Mouse (Mus musculus) intestine, embryonic 15.5 days (tissue): ENCODE measurements around the gene Gps1. TPM values are rescaled to one million over a fixed set of nuclear protein-coding genes. Genes with fewer than 3 reads are reported as not detected.

Experiments
- ATAC-seq: fragments of 200-750 bp; cut with Nextera tagmentation; 2 replicates; pipeline ENCODE4 v1.8.0; 2017; ENCODE audit warnings: moderate TSS enrichment, moderate library complexity
- H3K27ac ChIP-seq: fragments of 300-500 bp; sonication (generic); 2 replicates; pipeline ENCODE4 v1.5.1; 2015; ENCODE audit warnings: mild to moderate bottlenecking, inconsistent platforms
- H3K27me3 ChIP-seq: fragments of 300-500 bp; sonication (generic); replicated peaks from 2 replicates; pipeline ENCODE4 v1.6.1; 2015; ENCODE audit warnings: inconsistent platforms
- H3K36me3 ChIP-seq: fragments of 300-500 bp; sonication (generic); 2 replicates; pipeline ENCODE4 v1.6.1; 2015; ENCODE audit warnings: inconsistent platforms
- H3K4me1 ChIP-seq: fragments of 300-500 bp; sonication (generic); replicated peaks from 2 replicates; pipeline ENCODE4 v1.6.1; 2015; ENCODE audit warnings: inconsistent platforms
- H3K4me2 ChIP-seq: fragments of 300-500 bp; sonication (generic); replicated peaks from 2 replicates; pipeline ENCODE4 v1.6.1; 2015; ENCODE audit warnings: mild to moderate bottlenecking, inconsistent platforms
- H3K4me3 ChIP-seq: fragments of 300-500 bp; sonication (generic); replicated peaks from 2 replicates; pipeline ENCODE4 v1.5.1; 2015; ENCODE audit warnings: inconsistent platforms
- H3K9ac ChIP-seq: fragments of 300-500 bp; sonication (generic); 2 replicates; pipeline ENCODE4 v1.6.1; 2015; ENCODE audit warnings: inconsistent platforms
- H3K9me3 ChIP-seq: fragments of 300-500 bp; sonication (generic); 2 replicates; pipeline ENCODE4 v1.6.1; 2016; ENCODE audit warnings: inconsistent platforms
- WGBS: fragments of 180-500 bp; shearing (Covaris S2); methylation state at CpG from one replicate; pipeline ENCODE4 v1.1.7; 2015; 5-methylcytosine and 5-hydroxymethylcytosine counted together
- polyA plus RNA-seq: library from polyadenylated mRNA; unstranded; fragments of >200 nt; fragmentation: Nextera tagmentation; extraction: Ambion mirVana; gene quantifications from 2 replicates; pipeline ENCODE4 v1.2.1, GENCODE M21; 2015

Gps1 gene
- polyA plus RNA-seq, 1 experiment from 2014 or later = 170 TPM

- no peaks in the 10 kb centered on the region for H3K27me3 ChIP-seq
- no peaks in the 10 kb centered on the region for H3K4me1 ChIP-seq
- H3K4me3 ChIP-seq = no peak overlapping the region
- no peak overlapping the region for H3K27ac ChIP-seq
- peaks cover 99% of the 10 kb centered on the region for H3K36me3 ChIP-seq
- no peak for ATAC-seq
- 95% methylated on average over 16 of the region's 16 CpGs for WGBS
- H3K9ac ChIP-seq = no peak overlapping the region
- H3K9me3 ChIP-seq = no peaks in the 10 kb centered on the region
- H3K4me2 ChIP-seq = no peak overlapping the region
Observed at GRCm38 (mm10) chr11:120812068-120812467, 28.0 kb downstream of the Gps1 start.

GRCm38 (mm10) chr11:120817358-120817757 lies 33.3 kb downstream of the Gps1 start:
- Histone ChIP-seq H3K4me3 (no peak overlapping the region), H3K4me1 (peaks cover 17% of the 10 kb centered on the region), H3K9ac (no peak overlapping the region), H3K27ac (no peak overlapping the region), H3K9me3 (no peaks in the 10 kb centered on the region), H3K4me2 (no peak overlapping the region), H3K36me3 (peaks cover 93% of the 10 kb centered on the region), H3K27me3 (no peaks in the 10 kb centered on the region)
- 87% methylated on average over 6 of the region's 6 CpGs for WGBS
- ATAC-seq = no peak

DNA sequence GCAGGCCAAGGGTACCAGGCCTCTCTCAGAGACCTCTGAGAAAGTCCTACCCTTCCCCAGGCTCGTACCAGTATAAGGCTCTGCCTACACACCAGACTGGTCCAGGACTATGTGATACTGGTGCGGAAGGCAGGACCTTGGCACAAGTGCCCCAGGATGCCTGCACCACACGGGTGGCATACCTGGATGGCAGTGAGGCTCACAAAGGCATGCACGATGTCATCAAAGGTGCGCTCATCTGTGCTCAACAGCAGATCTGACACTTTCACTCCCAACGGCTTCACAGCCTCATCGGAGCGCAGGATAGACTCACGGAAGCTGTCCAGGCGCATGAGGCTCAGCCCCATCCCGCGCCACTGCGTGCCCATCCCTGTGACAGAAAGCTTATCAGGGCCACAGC lies 34.2 kb downstream of the Gps1 start:
- H3K36me3 ChIP-seq = peaks cover 84% of the 10 kb centered on the region
- no peaks in the 10 kb centered on the region for H3K9me3 ChIP-seq
- peaks cover 23% of the 10 kb centered on the region for H3K4me1 ChIP-seq
- no peak overlapping the region for H3K4me2 ChIP-seq
- H3K4me3 ChIP-seq = no peak overlapping the region
- H3K27me3 ChIP-seq = no peaks in the 10 kb centered on the region
- no peak for ATAC-seq
- H3K9ac ChIP-seq = no peak overlapping the region
- H3K27ac ChIP-seq = no peak overlapping the region
- WGBS = 97% methylated on average over 13 of the region's 13 CpGs

DNA sequence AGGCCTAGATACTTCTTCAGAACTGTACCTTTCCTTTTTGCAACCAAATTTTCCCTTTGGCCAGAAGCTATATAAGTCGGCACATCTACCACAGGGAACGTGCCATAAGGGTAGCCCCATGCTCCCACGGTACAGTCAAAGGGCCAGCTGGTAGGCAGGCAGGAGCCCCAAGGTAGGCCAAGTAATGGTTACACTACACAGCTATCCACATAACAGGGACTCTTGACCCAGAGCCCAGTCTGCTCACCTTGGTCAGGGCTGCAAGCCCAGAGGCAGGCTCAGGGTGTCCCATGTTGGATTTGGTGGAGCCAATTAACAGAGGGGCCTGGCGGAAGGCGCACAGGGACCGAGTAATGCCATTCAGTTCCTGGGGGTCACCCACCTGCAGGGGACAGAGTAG lies 35.5 kb downstream of the Gps1 start:
- ATAC-seq = no peak

DNA sequence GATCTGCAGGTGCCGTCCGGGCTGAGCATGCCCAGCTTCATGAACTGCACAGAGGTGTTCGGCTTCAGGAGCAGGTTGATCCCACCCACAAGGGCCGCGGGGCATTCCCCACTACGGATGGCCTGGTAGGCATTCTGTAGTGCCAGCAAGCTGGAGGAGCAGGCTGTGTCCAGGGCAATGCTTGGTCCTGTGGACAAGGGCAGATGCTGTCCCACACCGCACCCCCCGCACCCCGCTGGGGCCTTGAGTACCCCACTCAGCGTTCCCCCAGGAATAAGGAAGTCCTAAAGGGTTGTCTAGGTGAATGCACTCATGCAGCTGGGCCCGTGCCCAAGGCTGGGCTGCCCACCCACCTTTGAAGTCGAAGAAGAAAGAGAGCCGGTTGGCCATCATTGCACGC lies 36.5 kb downstream of the Gps1 start:
- 90% methylated on average over 14 of the region's 14 CpGs for WGBS
- Histone ChIP-seq H3K36me3 (peaks cover 61% of the 10 kb centered on the region), H3K4me1 (peaks cover 30% of the 10 kb centered on the region), H3K27me3 (no peaks in the 10 kb centered on the region), H3K9me3 (no peaks in the 10 kb centered on the region), H3K27ac (no peak overlapping the region), H3K4me3 (no peak overlapping the region), H3K9ac (no peak overlapping the region), H3K4me2 (0 out of 2 replicates have a peak overlapping the region, but pooled peaks have one; percentile 83)
- no peak for ATAC-seq

More for the DNA sequence above, 35.5 kb downstream of the Gps1 start:
- Histone ChIP-seq H3K4me3 (no peak overlapping the region), H3K9me3 (no peaks in the 10 kb centered on the region), H3K4me2 (no peak overlapping the region), H3K27me3 (no peaks in the 10 kb centered on the region), H3K27ac (no peak overlapping the region), H3K9ac (no peak overlapping the region), H3K36me3 (peaks cover 71% of the 10 kb centered on the region), H3K4me1 (peaks cover 23% of the 10 kb centered on the region)
- 92% methylated on average over 6 of the region's 6 CpGs for WGBS

- Histone ChIP-seq H3K27me3 (no peaks in the 10 kb centered on the region), H3K9me3 (no peaks in the 10 kb centered on the region), H3K9ac (peak overlapping the region; percentile 98; the same call in 1 of the 2 replicates), H3K36me3 (peaks cover 54% of the 10 kb centered on the region), H3K27ac (no peak overlapping the region), H3K4me2 (peak overlapping the region; percentile 83), H3K4me1 (peaks cover 35% of the 10 kb centered on the region), H3K4me3 (peak overlapping the region; percentile 92)
- no peak for ATAC-seq
- 65% methylated on average over 14 of the region's 14 CpGs for WGBS
Observed at GRCm38 (mm10) chr11:120821076-120821922, 37.2 kb downstream of the Gps1 start.

GRCm38 (mm10) chr11:120822321-120822720 lies 38.2 kb downstream of the Gps1 start:
- 31% methylated on average over 4 of the region's 4 CpGs for WGBS
- H3K4me1 ChIP-seq = peaks cover 35% of the 10 kb centered on the region
- H3K27me3 ChIP-seq = no peaks in the 10 kb centered on the region
- ATAC-seq = no peak
- peak overlapping the region; percentile 98 for H3K9ac ChIP-seq
- 0 out of 2 replicates have a peak overlapping the region, but pooled peaks have one; percentile 4 for H3K27ac ChIP-seq
- H3K4me3 ChIP-seq = peak overlapping the region; percentile 92
- peak overlapping the region; percentile 83 for H3K4me2 ChIP-seq
- peaks cover 44% of the 10 kb centered on the region for H3K36me3 ChIP-seq
- no peaks in the 10 kb centered on the region for H3K9me3 ChIP-seq

DNA sequence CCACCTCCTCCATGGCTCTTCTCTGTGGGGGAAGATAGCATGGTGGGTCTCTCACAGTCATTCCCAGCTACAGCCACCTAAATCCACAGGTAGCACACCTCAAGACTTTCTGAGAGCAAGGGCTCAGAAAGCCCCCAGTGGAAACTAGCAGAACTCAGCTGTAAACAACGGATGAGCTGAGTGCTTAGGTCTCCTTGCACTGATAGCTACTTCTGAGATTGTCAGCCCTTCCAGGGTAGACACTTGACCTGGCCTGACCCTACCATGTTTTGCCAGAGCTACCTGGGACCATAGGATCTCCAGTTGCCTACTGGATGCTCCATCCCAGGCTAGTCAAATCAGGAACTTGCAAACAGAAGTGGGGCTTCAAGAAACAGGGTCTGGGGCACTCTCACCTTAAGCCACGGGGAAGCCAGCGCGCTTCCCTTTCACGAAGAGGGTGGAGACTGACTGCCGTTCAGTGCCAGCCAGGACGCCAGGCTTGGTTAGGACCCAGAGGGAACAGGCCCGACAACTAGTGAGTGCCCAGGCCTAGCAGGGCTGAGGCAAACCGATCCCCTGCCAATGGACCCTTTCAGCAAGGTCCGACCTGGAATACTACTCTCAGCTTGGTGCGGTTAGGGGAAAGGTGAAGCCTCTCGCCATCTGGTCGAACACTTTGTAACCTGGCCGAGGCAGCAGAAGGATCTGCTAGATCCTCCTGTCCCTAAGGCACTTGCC lies 38.9 kb downstream of the Gps1 start:
- H3K9ac ChIP-seq = peak overlapping the region; percentile 98
- no peaks in the 10 kb centered on the region for H3K9me3 ChIP-seq
- ATAC-seq = no peak
- H3K36me3 ChIP-seq = peaks cover 37% of the 10 kb centered on the region
- peak overlapping the region; percentile 92 for H3K4me3 ChIP-seq
- peaks cover 35% of the 10 kb centered on the region for H3K4me1 ChIP-seq
- H3K4me2 ChIP-seq = peak overlapping the region; percentile 83
- peak overlapping the region; percentile 95 for H3K27ac ChIP-seq
- under 1% methylated on average over 14 of the region's 14 CpGs for WGBS
- H3K27me3 ChIP-seq = no peaks in the 10 kb centered on the region

DNA sequence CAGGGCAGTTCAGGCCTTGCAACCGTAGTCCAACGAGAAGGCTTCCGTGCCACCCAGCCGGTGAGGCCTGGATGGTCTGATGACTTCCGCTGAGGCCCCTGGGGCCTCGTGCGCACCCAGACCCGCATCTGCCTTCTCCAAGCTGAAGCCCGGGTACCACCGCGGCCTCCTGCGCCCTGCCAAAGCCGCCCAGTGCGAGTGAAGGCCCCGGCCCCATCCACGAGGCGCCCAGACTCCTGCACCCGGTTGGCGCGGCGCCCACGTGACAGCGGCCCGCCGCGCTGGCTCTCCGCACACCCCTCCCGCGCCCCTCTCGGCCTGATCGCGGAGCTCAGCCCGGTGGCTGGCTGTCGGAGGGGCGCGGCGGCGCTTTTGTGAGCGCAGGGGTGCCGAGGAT lies 39.5 kb downstream of the Gps1 start:
- no peaks in the 10 kb centered on the region for H3K9me3 ChIP-seq
- peak overlapping the region; percentile 92 for H3K4me3 ChIP-seq
- H3K9ac ChIP-seq = peak overlapping the region; percentile 98
- H3K27ac ChIP-seq = peak overlapping the region; percentile 95
- H3K36me3 ChIP-seq = peaks cover 31% of the 10 kb centered on the region
- ATAC-seq = peak; percentile 64
- peaks cover 35% of the 10 kb centered on the region for H3K4me1 ChIP-seq
- no peaks in the 10 kb centered on the region for H3K27me3 ChIP-seq
- WGBS = under 1% methylated on average over 40 of the region's 40 CpGs
- peak overlapping the region; percentile 83 for H3K4me2 ChIP-seq

DNA sequence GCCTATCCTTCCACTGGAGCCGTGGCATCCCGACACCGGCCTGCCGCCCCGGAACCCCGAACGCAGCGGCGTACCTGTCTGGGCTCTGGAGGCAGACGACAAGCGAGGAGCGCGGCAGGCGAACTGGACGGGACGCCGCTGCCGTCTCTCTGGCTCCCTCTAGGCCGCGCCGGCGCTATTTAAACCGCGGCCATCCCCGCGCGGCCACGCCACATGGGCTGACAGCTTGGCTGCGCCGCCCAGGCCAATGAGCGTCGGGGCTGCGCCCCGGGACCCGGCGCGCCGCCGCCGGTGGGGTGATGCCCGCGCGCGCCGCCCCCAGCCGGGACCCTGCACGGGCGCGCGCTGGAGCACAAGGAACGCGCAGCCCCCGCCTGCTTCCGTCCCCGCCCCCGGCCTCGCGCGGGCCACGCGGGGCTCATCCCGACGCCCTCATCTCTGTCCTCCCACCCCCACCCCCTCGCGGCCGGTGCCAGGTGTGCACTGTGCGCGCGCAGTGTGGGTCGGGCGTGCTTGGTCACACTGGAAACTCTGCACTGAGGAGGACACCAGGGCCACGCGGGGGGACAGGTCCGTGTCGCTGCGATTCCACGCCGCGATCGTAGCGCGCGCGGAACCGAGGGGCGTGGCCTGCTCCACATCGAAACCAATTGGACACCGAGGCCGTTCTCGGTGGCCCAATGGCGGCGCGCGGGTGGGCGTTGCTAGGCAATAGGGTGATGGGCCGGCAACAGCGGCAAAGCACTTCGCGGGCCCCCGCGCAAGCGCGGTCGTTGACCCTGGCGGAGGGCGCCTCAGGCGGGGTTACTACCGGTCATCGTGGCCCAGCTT lies 40.1 kb downstream of the Gps1 start, which contains the start of gene Fasn:
Fasn (minus strand) TSS at position 592 of the 831 bp plus-strand sequence.
- H3K36me3 ChIP-seq = peaks cover 25% of the 10 kb centered on the region
- H3K9me3 ChIP-seq = no peaks in the 10 kb centered on the region
- H3K27ac ChIP-seq = peak within 1 kb of the TSS; percentile 95
- WGBS = under 1% methylated on average over 89 of the region's 109 CpGs
- peak within 1 kb of the TSS; percentile 98 for H3K9ac ChIP-seq
- H3K4me2 ChIP-seq = peak within 1 kb of the TSS; percentile 83
- peak within 1 kb of the TSS; percentile 92 for H3K4me3 ChIP-seq
- ATAC-seq = peak; percentile 94
- H3K27me3 ChIP-seq = no peaks in the 10 kb centered on the region
- H3K4me1 ChIP-seq = peaks cover 35% of the 10 kb centered on the region

DNA sequence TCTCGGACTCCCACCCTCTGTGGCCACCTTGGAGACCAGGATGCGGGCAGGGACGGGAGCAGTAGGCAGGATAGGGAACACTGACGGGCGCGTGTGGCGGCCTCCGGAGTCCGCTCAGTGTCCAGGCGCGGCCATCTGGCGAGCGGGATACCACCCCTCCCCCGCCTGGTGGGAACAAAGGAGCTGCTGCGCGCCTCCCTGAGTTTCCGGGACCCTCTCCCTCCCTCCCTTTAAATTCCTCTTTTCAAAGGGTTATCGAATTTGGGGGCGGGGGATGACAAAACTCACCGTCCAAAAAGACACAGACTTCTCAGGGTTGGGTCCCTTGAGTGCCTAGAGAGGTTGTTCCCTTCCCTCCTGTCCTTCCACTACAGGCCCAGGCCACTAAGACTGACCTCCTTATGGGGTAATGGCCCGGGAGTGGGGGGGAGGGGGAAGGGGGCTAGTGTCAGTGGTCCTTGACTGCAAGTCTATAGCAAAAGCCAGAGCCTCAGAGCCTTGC lies 40.8 kb downstream of the Gps1 start:
- under 1% methylated on average over 21 of the region's 21 CpGs for WGBS
- Histone ChIP-seq H3K4me2 (peak overlapping the region; percentile 83), H3K4me1 (peaks cover 35% of the 10 kb centered on the region), H3K9me3 (no peaks in the 10 kb centered on the region), H3K27ac (peak overlapping the region; percentile 95), H3K4me3 (peak overlapping the region; percentile 92), H3K27me3 (no peaks in the 10 kb centered on the region), H3K36me3 (peaks cover 18% of the 10 kb centered on the region), H3K9ac (peak overlapping the region; percentile 64)
- ATAC-seq = 0 out of 2 replicates have a peak, but pooled peaks have one; percentile 2
